Mouse (Mus musculus) heart, postnatal 10 days (tissue): Measurements from ENCODE around the gene Enthd1. TPM values are rescaled to one million over a fixed set of nuclear protein-coding genes. Genes with fewer than 3 reads are reported as not detected.
"Not testable (repeated sequence)": the region's sequence is repeated elsewhere in the genome, so short reads cannot be mapped to it uniquely, and the experiment has no call there.

Source experiments
- DNase-seq, 2 experiments: peaks; one replicate each; pipeline ENCODE4 v3.0.0; 2021
- intact Hi-C: fragments of 180-260 bp; cut with DNase I; formaldehyde crosslinking; loops from one replicate; pipeline ENCODE4 v1.15.1; 2025
- total RNA-seq, 2 experiments: library from RNA; stranded (reverse); gene quantifications; 2 replicates each; pipeline ENCODE4 v1.2.3; 2021

Gene Enthd1
- total RNA-seq: not detected

- intact Hi-C loops: no loop called here
Observed at GRCm38 (mm10) chr15:80565106-80565665, at the start of gene Enthd1. TSS of gene Enthd1 (minus strand) at chr15:80565156.

GRCm38 (mm10) chr15:80613904-80614303 lies 48.9 kb upstream of the Enthd1 start:
- intact Hi-C loops: loop anchor here (10.0 kb wide), 1 partner anchor 329 kb away; the partner anchor contains the start of gene Cacna1i

More at GRCm38 (mm10) chr15:80565106-80565665, at the start of gene Enthd1:
- DNase-seq: no peak

GRCm38 (mm10) chr15:80611478-80611877 lies 46.5 kb upstream of the Enthd1 start:
- intact Hi-C loops: loop anchor here (10.0 kb wide), 1 partner anchor 327 kb away; the partner anchor contains the start of gene Cacna1i

More at GRCm38 (mm10) chr15:80613904-80614303, 48.9 kb upstream of the Enthd1 start:
- no peak for DNase-seq

GRCm38 (mm10) chr15:80610335-80610734 lies 45.4 kb upstream of the Enthd1 start:
- intact Hi-C loops: loop anchor here (10.0 kb wide), 1 partner anchor 326 kb away; the partner anchor contains the start of gene Cacna1i

More at GRCm38 (mm10) chr15:80611478-80611877, 46.5 kb upstream of the Enthd1 start:
- no peak for DNase-seq

GRCm38 (mm10) chr15:80607970-80608369 lies 43.0 kb upstream of the Enthd1 start:
- intact Hi-C loops: no loop called here
- no peak for DNase-seq

More at GRCm38 (mm10) chr15:80610335-80610734, 45.4 kb upstream of the Enthd1 start:
- no peak for DNase-seq

GRCm38 (mm10) chr15:80604026-80604425 lies 39.1 kb upstream of the Enthd1 start:
- intact Hi-C loops: no loop called here
- no peak for DNase-seq

GRCm38 (mm10) chr15:80602487-80602886 lies 37.5 kb upstream of the Enthd1 start:
- no peak for DNase-seq
- intact Hi-C loops: no loop called here

- intact Hi-C loops: no loop called here
- no peak for DNase-seq
Observed at GRCm38 (mm10) chr15:80601456-80601855, 36.5 kb upstream of the Enthd1 start.

- intact Hi-C loops: no loop called here
- no peak for DNase-seq
Observed at GRCm38 (mm10) chr15:80599843-80600242, 34.9 kb upstream of the Enthd1 start.

GRCm38 (mm10) chr15:80599213-80599750 lies 34.3 kb upstream of the Enthd1 start:
- DNase-seq: peak; percentile 48 to 57
- intact Hi-C loops: no loop called here

- intact Hi-C loops: no loop called here
- DNase-seq: no peak
Observed at GRCm38 (mm10) chr15:80598750-80599149, 33.8 kb upstream of the Enthd1 start.

- no peak for DNase-seq
Observed at GRCm38 (mm10) chr15:80593877-80594276, 28.9 kb upstream of the Enthd1 start.

GRCm38 (mm10) chr15:80592737-80593136 lies 27.8 kb upstream of the Enthd1 start:
- intact Hi-C loops: no loop called here
- no peak for DNase-seq

More at GRCm38 (mm10) chr15:80593877-80594276, 28.9 kb upstream of the Enthd1 start:
- intact Hi-C loops: no loop called here

GRCm38 (mm10) chr15:80590641-80591040 lies 25.7 kb upstream of the Enthd1 start:
- DNase-seq: no peak
- intact Hi-C loops: no loop called here

GRCm38 (mm10) chr15:80586296-80586695 lies 21.3 kb upstream of the Enthd1 start:
- intact Hi-C loops: no loop called here
- DNase-seq: no peak

GRCm38 (mm10) chr15:80582581-80583495 lies 17.9 kb upstream of the Enthd1 start:
- peak in 1 of 2 experiments; percentile 32 for DNase-seq
- intact Hi-C loops: no loop called here

- DNase-seq, intact Hi-C loops: not testable (repeated sequence)
Observed at GRCm38 (mm10) chr15:80580585-80580984, 15.6 kb upstream of the Enthd1 start.

GRCm38 (mm10) chr15:80579121-80579520 lies 14.2 kb upstream of the Enthd1 start:
- intact Hi-C loops: no loop called here
- DNase-seq: no peak

GRCm38 (mm10) chr15:80577166-80577960 lies 12.4 kb upstream of the Enthd1 start:
- intact Hi-C loops: no loop called here

GRCm38 (mm10) chr15:80576415-80576994 lies 11.5 kb upstream of the Enthd1 start:
- no peak for DNase-seq
- intact Hi-C loops: no loop called here

More at GRCm38 (mm10) chr15:80577166-80577960, 12.4 kb upstream of the Enthd1 start:
- no peak for DNase-seq
